ENCODE assay signal across 8 mouse cellular contexts in genomic region chr10:81575208-81575631, GRCm38 (mm10). TPM values are rescaled to one million over a fixed set of nuclear protein-coding genes. Genes with fewer than 3 reads are reported as not detected.
DNase-seq lines count a peak whose midpoint lies in the region; ATAC-seq and TF ChIP-seq lines count a peak whose summit lies in the region.

No protein-coding gene starts in this region.

- H3K4me2 ChIP-seq in neural tube, embryonic 14.5 days (ENCODE audit: low read depth, low read length): peak overlapping the region; percentile 67

- H3K9me3 ChIP-seq in erythroblast, embryonic 14.5 days (ENCODE audit: control insufficient read depth, low read length): no peaks in the 10 kb centered on the region
- H3K9me3 ChIP-seq in E14TG2a.4 (ENCODE audit: low read length): 0 out of 2 replicates have a peak, but pooled peaks cover 3% of the 10 kb centered on the region
- H3K9me3 ChIP-seq in neural tube, embryonic 14.5 days (ENCODE audit: control insufficient read depth, low read length): no peaks in the 10 kb centered on the region

- peak overlapping the region; percentile 50 for H3K4me3 ChIP-seq in erythroblast, embryonic 14.5 days (replicated peaks)
- peak overlapping the region; percentile 75 for H3K4me3 ChIP-seq in E14TG2a.4 (replicated peaks; ENCODE audit: low read length)
- peak overlapping the region; percentile 51 for H3K4me3 ChIP-seq in neural tube, embryonic 14.5 days (ENCODE audit: low read depth, low read length)

- H3K9ac ChIP-seq in neural tube, embryonic 14.5 days (replicated peaks; ENCODE audit: low read depth, low read length): peak overlapping the region; percentile 77

- no peak for ATAC-seq in erythroblast, adult 5-6 weeks (replicated peaks; ENCODE audit: low FRiP score, poor library complexity, severe bottlenecking)
- no peak for ATAC-seq in neural tube, embryonic 14.5 days (ENCODE audit: low read depth)

- WGBS in neural tube, embryonic 14.5 days: under 1% methylated on average over 26 of the region's 30 CpGs

- no peaks in the 10 kb centered on the region; the same call in 1 of the 2 replicates for H3K36me3 ChIP-seq in erythroblast, embryonic 14.5 days (ENCODE audit: control insufficient read depth)
- H3K36me3 ChIP-seq in E14TG2a.4 (ENCODE audit: insufficient read depth, low read length): no peaks in the 10 kb centered on the region
- no peaks in the 10 kb centered on the region for H3K36me3 ChIP-seq in neural tube, embryonic 14.5 days (ENCODE audit: control insufficient read depth, insufficient read depth, low read length)

- peaks cover 61% of the 10 kb centered on the region for H3K27me3 ChIP-seq in erythroblast, embryonic 14.5 days (ENCODE audit: control insufficient read depth)
- H3K27me3 ChIP-seq in E14TG2a.4 (ENCODE audit: insufficient read depth, low read length): peaks cover 85% of the 10 kb centered on the region
- H3K27me3 ChIP-seq in neural tube, embryonic 14.5 days (ENCODE audit: control insufficient read depth, insufficient read depth, low read length): peaks cover 15% of the 10 kb centered on the region

- H3K27ac ChIP-seq in neural tube, embryonic 14.5 days (ENCODE audit: low read depth, low read length): 0 out of 2 replicates have a peak overlapping the region, but pooled peaks have one; percentile 28

- TF ChIP-seq CTCF in E14TG2a.4 (conservative IDR thresholded peaks at IDR 0.05; ENCODE audit: low read length): no peak

- H3K4me1 ChIP-seq in erythroblast, embryonic 14.5 days (ENCODE audit: control insufficient read depth): peaks cover 63% of the 10 kb centered on the region
- H3K4me1 ChIP-seq in E14TG2a.4 (replicated peaks; ENCODE audit: low read depth, low read length): peaks cover 59% of the 10 kb centered on the region
- peaks cover 18% of the 10 kb centered on the region for H3K4me1 ChIP-seq in neural tube, embryonic 14.5 days (ENCODE audit: control insufficient read depth, insufficient read depth, low read length)

- peak; percentile 81 for DNase-seq in embryo, embryonic 11 days
- peak; percentile 59 for DNase-seq in heart, postnatal 4 days
- peak; percentile 59 for DNase-seq in liver
- DNase-seq in frontal cortex, postnatal 10 days (ENCODE audit: low spot score in 2 of 2): no peak

RNA-seq across cellular contexts. Expression of gene Tle2, which starts 0.9 kb away (rescaled TPM):
- polyA plus RNA-seq in erythroblast, embryonic 14.5 days (2012): 0.09 and 0.10 TPM in 2 replicates
- not detected in 2 replicates for total RNA-seq in erythroblast, adult 5-6 weeks (2015; ENCODE audit: low replicate concordance)
- total RNA-seq in erythroblast, adult 5-6 weeks (2017; ENCODE audit: low replicate concordance): not detected in 2 replicates
- total RNA-seq in heart, postnatal 4 days (2021): 10 to 100 TPM; 15.3 to 17.1 TPM
- polyA plus RNA-seq in neural tube, embryonic 14.5 days (2014; fragmentation: Nextera tagmentation; extraction: Ambion mirVana): 32.4 and 37.3 TPM in 2 replicates

RNA-seq across cellular contexts. Expression of gene Aes, which starts 15.9 kb away (rescaled TPM):
- polyA plus RNA-seq in erythroblast, embryonic 14.5 days (2012): 152 and 158 TPM in 2 replicates
- total RNA-seq in erythroblast, adult 5-6 weeks (2015; ENCODE audit: low replicate concordance): 68.5 and 77.8 TPM in 2 replicates
- total RNA-seq in erythroblast, adult 5-6 weeks (2017; ENCODE audit: low replicate concordance): 31.4 and 81.9 TPM in 2 replicates
- total RNA-seq in heart, postnatal 4 days (2021): 100 to 1,000 TPM; 821 to 843 TPM
- polyA plus RNA-seq in neural tube, embryonic 14.5 days (2014; fragmentation: Nextera tagmentation; extraction: Ambion mirVana): 347 and 599 TPM in 2 replicates

RNA-seq across cellular contexts. Expression of gene Tle6, which starts 25.7 kb away (rescaled TPM):
- polyA plus RNA-seq in erythroblast, embryonic 14.5 days (2012): 0.27 and 0.28 TPM in 2 replicates
- 1.7 and 2.7 TPM in 2 replicates for total RNA-seq in erythroblast, adult 5-6 weeks (2015; ENCODE audit: low replicate concordance)
- total RNA-seq in erythroblast, adult 5-6 weeks (2017; ENCODE audit: low replicate concordance): not detected in 2 replicates
- 10 to 100 TPM in 1 of 2 experiments, 1 to 10 TPM in 1; 7.2 to 10.6 TPM for total RNA-seq in heart, postnatal 4 days (2021)
- polyA plus RNA-seq in neural tube, embryonic 14.5 days (2014; fragmentation: Nextera tagmentation; extraction: Ambion mirVana): 5.0 and 6.6 TPM in 2 replicates

RNA-seq across cellular contexts. Expression of gene Gna11, which starts 30.2 kb away (rescaled TPM):
- polyA plus RNA-seq in erythroblast, embryonic 14.5 days (2012): 1.2 and 1.5 TPM in 2 replicates
- total RNA-seq in erythroblast, adult 5-6 weeks (2015; ENCODE audit: low replicate concordance): 1.9 and 2.1 TPM in 2 replicates
- 5.9 and 10.9 TPM in 2 replicates for total RNA-seq in erythroblast, adult 5-6 weeks (2017; ENCODE audit: low replicate concordance)
- 10 to 100 TPM; 58.5 to 62.7 TPM for total RNA-seq in heart, postnatal 4 days (2021)
- 81.1 and 89.8 TPM in 2 replicates for polyA plus RNA-seq in neural tube, embryonic 14.5 days (2014; fragmentation: Nextera tagmentation; extraction: Ambion mirVana)

RNA-seq across cellular contexts. Expression of gene BC025920, which starts 30.9 kb away (rescaled TPM):
- 0.05 and 0.07 TPM in 2 replicates for polyA plus RNA-seq in erythroblast, embryonic 14.5 days (2012)
- total RNA-seq in erythroblast, adult 5-6 weeks (2015; ENCODE audit: low replicate concordance): 2.9 and 6.0 TPM in 2 replicates
- 2.0 and 8.8 TPM in 2 replicates for total RNA-seq in erythroblast, adult 5-6 weeks (2017; ENCODE audit: low replicate concordance)
- total RNA-seq in heart, postnatal 4 days (2021): 1 to 10 TPM; 1.2 to 1.3 TPM
- polyA plus RNA-seq in neural tube, embryonic 14.5 days (2014; fragmentation: Nextera tagmentation; extraction: Ambion mirVana): 1.0 and 1.9 TPM in 2 replicates

Comparison
In these comparisons a context has a peak if more than half of its experiments do, and no peak if none do; other contexts are left out.
1. DNase-seq: peak in embryo, embryonic 11 days (single experiment), heart, postnatal 4 days (single experiment) and liver (single experiment); none in frontal cortex, postnatal 10 days (0 of 2).
2. RNA of gene Tle2, which starts 0.9 kb away (total RNA-seq): 15.3 to 17.1 TPM in heart, postnatal 4 days; not detected in erythroblast, adult 5-6 weeks; every median in the first group is over 10 times any median in the second.
3. RNA of gene Aes, which starts 15.9 kb away (total RNA-seq): 821 to 843 TPM in heart, postnatal 4 days; 31.4 to 81.9 TPM in erythroblast, adult 5-6 weeks; every median in the first group is over 4 times any median in the second.
4. Peak in every context shown above with its lines, with median percentiles within 50 percentile points of each other: H3K4me3 ChIP-seq.